Mouse (Mus musculus) cortical plate, adult 2 months (tissue): ENCODE measurements around the gene Dclk1. TPM values are rescaled to one million over a fixed set of nuclear protein-coding genes. Genes with fewer than 3 reads are reported as not detected.
A peak's percentile ranks its signal among the peaks of the same experiment; 100 is the strongest.

Source experiments
- H3K27ac ChIP-seq: fragments of 200-500 bp; 2 replicates; pipeline ENCODE4 v1.5.1; 2012; ENCODE audit warnings: low read length, control low read depth, inconsistent platforms; ENCODE audit not compliant: insufficient read depth
- H3K4me1 ChIP-seq: fragments of 200-500 bp; 2 replicates; pipeline ENCODE4 v1.6.1; 2011; ENCODE audit warnings: low read length; ENCODE audit not compliant: control insufficient read depth, insufficient read depth
- H3K4me3 ChIP-seq: fragments of 200-500 bp; 2 replicates; pipeline ENCODE4 v1.5.1; 2011; ENCODE audit warnings: mild to moderate bottlenecking, low read length, control low read depth; ENCODE audit not compliant: insufficient read depth
- CTCF ChIP-seq: fragments of 200-500 bp; IDR thresholded peaks from 2 replicates; pipeline ENCODE4 v1.5.1; 2011; ENCODE audit warnings: mild to moderate bottlenecking, control low read depth, low read length; ENCODE audit not compliant: insufficient read depth; ENCODE audit errors: extremely low read depth
- POLR2A ChIP-seq: fragments of 200-500 bp; IDR thresholded peaks from 2 replicates; pipeline ENCODE4 v1.6.1; 2011; ENCODE audit warnings: mild to moderate bottlenecking, low read length, control low read depth; ENCODE audit not compliant: insufficient read depth; ENCODE audit errors: extremely low read depth
- polyA plus RNA-seq: library from polyadenylated mRNA; depleted of rRNA; stranded (reverse); fragments of >200 nt; gene quantifications from 2 replicates; pipeline ENCODE4 v1.2.3, GENCODE M21; 2012

The Dclk1 gene
- polyA plus RNA-seq, 1 experiment: 333 TPM

- H3K4me3 ChIP-seq: no peak overlapping the region
- no peak overlapping the region for H3K27ac ChIP-seq
- peaks cover 2% of the 10 kb centered on the region; the same call in 1 of the 2 replicates for H3K4me1 ChIP-seq
- no peak for TF ChIP-seq POLR2A
- no peak for TF ChIP-seq CTCF
Measured at GRCm38 (mm10) chr3:55430022-55430549, 187.9 kb downstream of the Dclk1 start.

- H3K4me3 ChIP-seq: no peak overlapping the region
- peaks cover 4% of the 10 kb centered on the region for H3K4me1 ChIP-seq
- H3K27ac ChIP-seq: peak overlapping the region; percentile 38
- no peak for TF ChIP-seq POLR2A
- no peak for TF ChIP-seq CTCF
Measured at GRCm38 (mm10) chr3:55431223-55431622, 189.1 kb downstream of the Dclk1 start.

- H3K4me3 ChIP-seq: no peak overlapping the region
- peaks cover 10% of the 10 kb centered on the region for H3K4me1 ChIP-seq
- TF ChIP-seq POLR2A (no peak), CTCF (no peak)
- no peak overlapping the region for H3K27ac ChIP-seq
Measured at GRCm38 (mm10) chr3:55434276-55434675, 192.1 kb downstream of the Dclk1 start.

- Histone ChIP-seq H3K27ac (peak overlapping the region; percentile 2), H3K4me1 (peaks cover 26% of the 10 kb centered on the region), H3K4me3 (no peak overlapping the region)
- TF ChIP-seq POLR2A (no peak), CTCF (no peak)
Measured at GRCm38 (mm10) chr3:55438824-55439446, 196.8 kb downstream of the Dclk1 start.

GRCm38 (mm10) chr3:55440342-55440741, 198.2 kb downstream of the Dclk1 start:
- peak overlapping the region; percentile 69; the same call in 1 of the 2 replicates for H3K27ac ChIP-seq
- H3K4me1 ChIP-seq: peaks cover 27% of the 10 kb centered on the region
- TF ChIP-seq POLR2A (no peak), CTCF (no peak)
- H3K4me3 ChIP-seq: no peak overlapping the region

GRCm38 (mm10) chr3:55442012-55442645, 200.0 kb downstream of the Dclk1 start:
- Histone ChIP-seq H3K4me3 (no peak overlapping the region), H3K27ac (peak overlapping the region; percentile 92), H3K4me1 (peaks cover 28% of the 10 kb centered on the region)
- no peak for TF ChIP-seq CTCF
- TF ChIP-seq POLR2A: no peak

GRCm38 (mm10) chr3:55443271-55443670, 201.1 kb downstream of the Dclk1 start:
- Histone ChIP-seq H3K27ac (peak overlapping the region; percentile 92), H3K4me3 (no peak overlapping the region), H3K4me1 (peaks cover 30% of the 10 kb centered on the region)
- TF ChIP-seq CTCF: no peak
- no peak for TF ChIP-seq POLR2A

- H3K27ac ChIP-seq: peak overlapping the region; percentile 92
- TF ChIP-seq CTCF: no peak
- TF ChIP-seq POLR2A: no peak
- peaks cover 27% of the 10 kb centered on the region for H3K4me1 ChIP-seq
- no peak overlapping the region for H3K4me3 ChIP-seq
Measured at GRCm38 (mm10) chr3:55443725-55444124, 201.6 kb downstream of the Dclk1 start.

DNA sequence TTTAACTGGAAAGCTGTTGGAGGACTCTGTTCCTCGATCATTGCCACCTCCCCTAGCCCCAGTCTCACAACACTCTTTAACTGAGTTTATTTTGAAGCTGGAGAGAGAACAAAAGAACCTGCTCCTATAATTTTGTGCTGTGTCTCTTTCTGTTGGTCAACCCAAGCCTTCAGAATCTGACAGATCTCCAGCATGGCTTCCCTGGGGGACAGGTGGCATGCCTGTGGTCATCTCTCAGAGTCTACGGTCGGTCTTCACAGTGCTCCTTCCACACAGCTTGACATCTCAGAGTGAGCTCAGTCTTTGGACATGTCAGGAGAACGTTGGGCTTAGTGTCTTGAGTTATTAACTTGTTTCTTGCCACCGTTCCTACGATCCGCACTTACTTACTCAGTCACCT, 204.5 kb downstream of the Dclk1 start:
- peaks cover 23% of the 10 kb centered on the region for H3K4me1 ChIP-seq
- peak overlapping the region; percentile 86 for H3K27ac ChIP-seq

More for the DNA sequence above, 204.5 kb downstream of the Dclk1 start:
- TF ChIP-seq POLR2A: no peak
- TF ChIP-seq CTCF: no peak
- H3K4me3 ChIP-seq: no peak overlapping the region
